Mouse (Mus musculus): ENCODE measurements around the gene Tnni3.
"Not testable (repeated sequence)": the region's sequence is repeated elsewhere in the genome, so short reads cannot be mapped to it uniquely, and the experiment has no call there.

Tnni3 gene

DNA sequence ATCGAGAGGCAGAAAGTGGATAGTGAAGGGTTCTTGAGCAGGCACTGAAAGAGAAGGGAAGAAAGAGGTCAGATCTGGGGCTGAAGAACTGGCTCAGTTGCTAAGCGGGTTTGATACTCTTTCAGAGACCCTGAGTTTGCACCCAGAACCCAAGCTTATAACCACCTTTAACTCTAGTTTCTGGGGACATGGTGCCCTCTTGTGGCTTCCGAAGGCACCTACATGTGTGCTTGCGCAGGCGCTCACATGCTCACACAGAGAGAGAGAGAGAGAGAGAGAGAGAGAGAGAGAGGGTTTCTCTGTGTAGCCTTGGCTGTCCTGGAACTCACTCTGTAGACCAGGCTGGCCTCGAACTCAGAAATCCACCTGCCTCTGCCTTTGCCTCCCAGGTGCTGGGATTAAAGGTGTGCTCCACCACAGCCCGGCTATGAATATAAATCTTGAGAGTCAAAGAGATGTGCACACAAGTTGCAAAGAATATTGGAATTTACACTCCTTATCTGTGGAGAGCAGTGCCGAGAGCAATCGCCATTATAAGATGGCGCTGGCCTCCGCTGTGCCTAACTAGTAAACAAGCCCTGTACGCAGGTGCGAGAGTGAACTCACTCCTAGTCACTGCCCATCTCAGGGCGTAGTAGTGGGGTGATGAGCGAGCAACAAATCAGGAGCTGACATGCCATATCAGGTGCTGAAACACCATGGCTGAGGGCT, at the start of gene Tnni3:
Gene Tnni3, minus strand, starts transcription at position 18 of the 711 bp plus-strand sequence.
- not testable (repeated sequence) for DNase-seq (ENCODE audit: low spot score)

DNA sequence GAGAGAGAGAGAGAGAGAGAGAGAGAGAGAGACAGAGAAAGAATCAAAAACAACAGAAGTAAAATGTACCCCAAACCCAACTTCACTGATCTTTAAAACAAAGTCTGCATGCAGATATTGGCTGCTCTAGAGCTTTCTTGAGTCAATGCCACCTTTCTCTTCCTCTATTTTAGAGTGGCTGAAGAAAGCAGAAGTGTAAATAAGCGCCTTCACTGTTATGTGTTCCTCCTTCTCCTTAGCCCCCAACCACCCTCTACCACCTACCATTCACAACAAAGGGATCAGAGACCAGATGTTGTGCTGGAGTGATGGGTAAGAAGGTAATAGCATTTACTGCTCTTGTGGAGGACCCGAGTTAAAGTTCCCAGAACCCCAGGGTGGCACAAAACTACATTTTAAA, 48.3 kb upstream of the Tnni3 start:
- not testable (repeated sequence) for DNase-seq (ENCODE audit: low spot score)

DNA sequence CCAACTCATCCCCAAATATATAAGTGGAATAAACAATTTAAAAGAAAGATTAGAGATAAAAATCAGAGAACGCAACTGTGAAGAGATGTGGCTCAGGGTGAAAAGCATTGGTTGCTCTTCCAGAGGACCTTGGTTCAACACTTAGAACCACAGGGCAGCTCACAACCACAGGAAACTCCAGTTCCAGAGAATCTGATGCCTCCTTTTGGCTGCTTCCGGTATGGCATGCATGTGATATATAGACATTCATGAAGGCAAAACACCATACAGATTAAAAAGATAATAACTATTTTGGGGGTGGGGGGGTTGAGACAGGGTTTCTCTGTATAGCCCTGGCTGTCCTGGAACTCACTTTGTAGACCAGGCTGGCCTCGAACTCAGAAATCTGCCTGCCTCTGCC, 38.6 kb upstream of the Tnni3 start:
- DNase-seq (ENCODE audit: low spot score), result no peak

DNA sequence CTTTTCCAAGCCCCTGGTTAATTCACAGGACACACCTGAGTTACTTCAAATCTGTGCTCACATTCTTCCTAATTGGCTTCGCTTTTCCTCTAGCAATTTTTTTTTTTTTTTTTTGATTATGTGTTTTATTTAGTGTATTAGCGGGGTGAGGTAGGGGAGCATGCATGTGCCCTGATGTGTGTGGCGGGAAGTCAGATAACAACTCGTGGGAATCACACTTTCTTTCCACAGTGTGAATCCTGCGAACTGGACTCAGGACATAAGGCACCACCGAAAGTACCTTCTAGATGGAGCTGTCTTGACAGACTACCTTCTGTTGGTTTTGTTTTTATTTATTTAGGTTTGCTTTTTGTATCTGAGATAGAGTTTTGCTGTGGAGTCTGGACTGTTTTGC, 33.1 kb upstream of the Tnni3 start:
- DNase-seq (ENCODE audit: low spot score), result no peak

DNA sequence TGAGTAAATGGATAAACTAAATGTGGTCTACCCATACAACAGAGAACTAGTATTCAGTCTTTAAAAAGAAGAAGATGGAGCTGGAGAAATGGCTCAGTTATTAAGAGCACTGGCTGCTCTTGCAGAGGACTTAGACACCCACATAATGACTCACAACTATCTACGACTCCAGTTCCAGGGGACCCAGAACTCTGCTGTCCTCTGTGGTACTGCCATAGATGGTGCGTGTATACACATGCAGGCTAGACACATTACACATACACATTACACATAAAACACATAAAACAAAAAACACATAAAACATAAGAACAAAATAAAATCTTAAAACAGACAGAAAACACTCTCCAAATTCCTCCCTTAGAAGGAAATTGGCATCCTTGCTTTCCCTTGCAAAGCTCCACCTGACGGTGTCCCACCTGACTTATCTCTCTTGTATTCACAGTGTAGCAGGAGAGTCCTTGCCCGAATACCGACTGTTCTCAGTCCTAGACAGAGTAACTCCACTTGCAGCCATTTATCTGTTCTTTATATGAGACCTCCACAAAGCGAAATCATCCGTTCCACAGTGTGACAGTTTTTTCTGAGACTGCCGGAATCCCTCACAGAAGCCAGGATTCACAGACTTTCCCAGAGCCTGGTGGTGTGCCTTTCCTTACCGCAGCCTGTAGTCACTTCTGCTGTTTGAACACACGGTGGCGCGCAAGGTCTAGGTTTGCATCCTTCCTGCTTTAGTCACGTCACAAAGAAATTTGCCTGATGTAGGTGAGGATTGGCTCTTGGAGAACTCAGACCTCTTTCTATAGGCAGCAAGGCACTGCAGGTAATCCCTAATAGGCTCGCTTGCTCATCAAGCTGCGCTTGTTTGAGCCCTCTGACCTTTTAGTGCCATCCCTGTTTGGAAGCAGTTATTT, 32.5 kb upstream of the Tnni3 start:
- DNase-seq (ENCODE audit: low spot score), result peak; percentile 71

DNA sequence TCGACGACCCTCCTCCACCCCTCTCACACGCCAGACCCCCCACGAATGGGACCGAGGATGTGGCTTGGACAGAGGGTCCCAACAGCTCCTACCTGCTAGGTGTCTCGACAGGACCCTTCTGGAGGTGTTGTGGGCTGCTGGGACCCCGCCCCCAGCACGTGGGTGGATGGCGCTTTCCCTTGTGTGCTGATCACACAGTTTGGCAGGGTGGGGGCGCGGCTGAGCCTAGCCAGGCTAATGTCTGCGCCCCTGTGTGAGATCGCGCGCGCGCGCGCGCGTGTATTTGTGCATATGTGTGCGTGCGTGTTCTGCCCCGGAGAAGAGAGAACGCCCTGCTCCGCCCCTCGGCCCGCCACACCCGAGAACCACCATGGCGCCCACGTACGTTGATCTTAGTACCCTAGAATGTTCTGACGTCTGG, 23.2 kb upstream of the Tnni3 start, which contains the start of gene Syt5:
Gene Syt5, minus strand, starts transcription at position 321 of the 421 bp plus-strand sequence.
- no peak for DNase-seq (ENCODE audit: low spot score)

DNA sequence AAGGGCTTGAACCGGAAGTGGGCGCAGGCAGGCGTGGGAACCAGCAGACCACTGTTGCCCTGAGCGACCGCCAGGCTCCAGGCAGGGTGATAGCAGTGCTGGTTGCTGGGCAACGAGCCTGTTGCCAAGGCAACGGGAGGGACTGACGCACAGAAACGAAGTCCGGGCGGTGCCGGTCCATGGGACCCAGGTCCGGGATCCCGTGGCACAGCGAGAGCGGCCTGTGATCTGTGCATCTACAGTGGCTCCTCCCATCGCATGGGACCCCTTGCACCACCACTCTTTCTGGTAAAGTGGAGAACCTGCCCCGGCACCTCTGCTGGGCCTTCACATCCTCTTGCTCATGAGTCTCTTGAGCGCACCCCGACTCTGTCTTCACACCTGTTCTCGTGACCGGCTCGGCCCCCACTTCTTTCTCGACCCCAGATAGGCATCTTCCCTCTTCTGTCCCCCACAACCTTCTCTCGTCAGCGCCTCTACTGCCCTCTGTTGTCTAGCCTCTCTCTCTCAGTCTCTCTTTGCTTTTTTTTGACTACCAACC, 22.6 kb upstream of the Tnni3 start:
- peak; percentile 64 for DNase-seq (ENCODE audit: low spot score)

DNA sequence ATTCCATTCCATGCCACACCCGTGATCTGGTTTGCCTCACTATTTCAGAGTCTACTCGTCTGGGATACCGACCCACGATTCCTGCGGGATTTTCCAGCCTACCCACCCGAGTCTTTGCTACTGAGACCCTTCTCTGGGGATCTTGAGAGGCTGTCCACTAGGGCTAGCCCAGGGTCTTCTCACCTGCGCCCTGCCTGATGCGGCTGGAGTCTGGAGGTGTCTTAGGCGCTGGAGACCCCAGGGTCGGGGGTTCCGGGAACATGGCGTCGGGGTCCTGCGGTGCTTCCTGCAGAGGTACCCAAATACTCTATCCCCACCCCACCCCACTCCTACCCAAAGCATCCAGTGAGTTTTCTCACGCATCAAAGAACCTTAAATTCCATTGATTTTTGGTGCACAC, 22.0 kb upstream of the Tnni3 start:
- DNase-seq (ENCODE audit: low spot score), result no peak

DNA sequence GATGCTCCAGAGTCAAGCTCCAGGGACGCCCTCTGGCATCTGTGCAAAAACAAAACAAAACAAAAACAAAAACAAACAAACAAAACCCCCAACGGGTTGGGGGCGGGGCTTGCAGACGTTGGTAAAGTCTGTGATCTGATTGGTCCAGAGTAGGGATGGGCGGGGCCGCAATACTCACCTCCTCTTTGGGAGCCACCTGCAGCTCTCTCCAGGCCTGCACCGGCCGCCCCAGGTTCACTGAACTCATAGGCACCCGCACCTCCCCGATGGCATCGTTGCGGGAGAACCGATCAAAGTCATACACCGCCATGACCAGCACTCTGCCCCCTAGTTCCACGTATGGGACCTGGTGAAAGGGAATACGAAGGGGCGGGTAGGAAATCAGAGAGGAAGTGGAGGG, 18.0 kb upstream of the Tnni3 start:
- DNase-seq (ENCODE audit: low spot score), result no peak

DNA sequence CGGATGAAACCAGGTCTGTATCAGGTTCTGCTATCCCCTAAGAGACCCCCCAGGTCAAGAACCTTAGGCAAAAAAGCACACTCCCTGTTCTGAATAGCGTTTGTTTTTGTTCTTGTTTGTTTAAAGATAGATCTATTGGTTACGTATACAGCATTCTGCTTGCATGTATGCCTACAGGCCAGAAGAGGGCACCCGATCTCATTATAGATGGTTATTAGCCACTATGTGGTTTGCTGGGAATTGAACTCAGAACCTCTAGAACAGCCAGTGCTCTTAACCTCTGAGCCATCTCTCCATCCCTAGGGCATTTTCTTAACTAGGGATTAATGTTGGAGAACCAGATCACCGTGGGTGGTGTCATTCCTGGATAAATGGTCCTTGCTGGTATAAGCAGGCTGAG, 17.3 kb upstream of the Tnni3 start:
- DNase-seq (ENCODE audit: low spot score), result no peak

DNA sequence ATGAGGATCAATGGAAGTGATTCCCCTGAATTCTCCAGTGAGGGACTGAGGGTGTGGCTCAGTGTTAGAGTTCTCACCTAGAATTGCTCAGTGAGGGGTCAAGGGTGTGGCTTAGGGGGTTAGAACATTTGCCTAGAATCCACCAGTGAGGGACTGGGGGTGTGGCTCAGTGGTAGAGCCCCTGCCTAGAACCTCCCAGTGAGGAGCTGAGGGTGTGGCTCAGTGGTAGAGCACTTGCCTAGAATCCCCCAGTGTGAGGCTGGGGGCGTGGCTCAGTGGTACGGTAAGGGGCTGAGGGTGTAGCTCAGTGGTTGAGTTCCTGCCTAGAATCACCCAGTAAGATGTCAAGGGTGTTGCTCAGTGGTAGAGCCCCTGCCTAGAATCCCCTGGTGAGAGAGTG, 15.0 kb upstream of the Tnni3 start:
- no peak for DNase-seq (ENCODE audit: low spot score)

DNA sequence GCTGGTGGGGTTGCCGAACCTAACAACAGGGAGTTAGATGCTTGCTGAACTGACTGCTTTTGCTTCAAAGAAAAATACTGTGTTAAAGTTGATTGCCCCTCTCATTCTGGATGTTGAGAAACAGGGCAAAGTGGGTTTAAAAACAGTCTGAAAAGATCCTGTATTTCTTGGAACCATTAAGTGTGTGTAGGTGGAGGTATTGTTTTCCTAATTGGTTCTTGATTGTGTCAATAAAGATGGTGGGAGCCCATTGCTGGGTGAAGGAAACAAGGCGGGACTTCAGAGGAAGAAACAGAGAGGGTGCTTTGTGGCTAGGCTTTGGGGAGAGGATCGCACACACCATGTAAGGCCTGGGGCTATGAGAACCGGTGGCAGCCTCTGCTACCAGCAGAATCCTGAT, 13.2 kb upstream of the Tnni3 start:
- DNase-seq (ENCODE audit: low spot score), result no peak

DNA sequence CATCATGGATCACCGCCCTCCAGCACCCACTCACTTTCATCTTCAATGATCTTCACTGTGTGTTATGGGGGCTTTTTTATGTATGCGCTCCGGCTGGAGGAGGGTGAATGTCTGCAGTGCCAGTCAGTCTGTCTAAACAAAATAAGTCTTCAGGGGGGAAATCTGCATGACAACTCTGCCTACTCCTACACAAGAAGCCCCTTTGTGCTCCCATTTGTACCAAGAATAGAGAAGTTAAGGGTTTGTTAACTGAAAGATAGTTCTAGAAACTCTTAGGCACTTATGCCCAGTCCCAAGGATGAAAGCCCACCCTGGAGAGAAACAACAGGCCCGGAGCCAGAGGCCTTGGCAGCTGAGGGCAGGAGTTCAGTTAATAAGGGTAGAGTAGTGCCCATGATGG, 12.3 kb upstream of the Tnni3 start:
- no peak for DNase-seq (ENCODE audit: low spot score)

DNA sequence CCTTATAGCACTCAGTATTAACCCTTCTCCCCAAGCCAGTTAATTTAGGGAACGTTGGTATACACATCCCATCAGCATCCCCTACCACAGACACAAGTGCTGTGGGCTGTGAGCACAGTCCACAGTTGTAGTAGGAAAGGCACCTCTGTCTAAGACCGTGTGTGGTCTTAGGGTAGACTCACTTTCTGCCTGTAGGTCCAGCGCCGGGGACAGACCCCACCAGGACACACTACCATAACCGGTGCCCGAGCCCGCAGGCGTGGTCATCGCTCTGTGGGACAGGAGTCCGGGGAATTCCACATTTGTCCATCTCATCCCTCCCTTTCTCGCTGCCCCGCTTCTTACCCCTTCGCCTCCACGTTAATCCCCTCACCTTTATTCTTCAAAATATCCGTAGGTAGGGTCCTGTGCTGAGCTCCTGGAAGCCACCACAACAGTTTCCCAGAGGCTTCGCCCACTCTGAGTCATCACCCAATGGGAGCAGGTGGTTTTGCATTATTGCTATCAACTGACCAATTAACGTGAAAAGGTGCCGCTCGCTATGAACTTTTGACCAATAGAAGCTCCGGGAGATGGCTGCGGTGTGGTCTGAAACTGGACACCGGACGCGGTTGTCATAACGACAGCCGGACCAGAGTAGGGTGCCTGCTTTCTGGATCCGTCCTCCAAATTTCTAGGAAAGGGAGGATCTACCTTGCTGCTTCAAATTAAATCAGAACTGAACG, 8.1 kb upstream of the Tnni3 start, which contains the start of gene Dnaaf3:
Gene Dnaaf3, minus strand, starts transcription at position 449 of the 725 bp plus-strand sequence.
- DNase-seq (ENCODE audit: low spot score), result peak; percentile 75

DNA sequence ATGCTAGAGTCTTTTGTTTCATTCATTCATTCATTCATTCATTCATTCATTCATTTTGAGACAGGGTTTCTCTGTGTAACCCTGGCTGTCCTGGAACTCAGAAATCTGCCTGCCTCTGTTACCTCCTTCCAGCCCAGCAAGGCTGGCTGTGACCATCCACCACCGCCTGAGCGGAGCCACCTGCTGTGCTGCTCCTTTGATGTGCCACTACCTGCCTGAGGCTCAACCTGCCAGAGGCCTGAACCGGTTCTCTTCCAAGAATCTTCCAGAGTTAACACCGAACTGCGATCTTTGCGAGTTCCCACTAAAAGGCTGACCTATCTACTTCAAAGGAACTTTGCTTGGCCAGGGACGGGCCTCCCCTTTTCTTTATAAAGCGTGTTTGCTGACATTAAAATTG, 6.1 kb upstream of the Tnni3 start:
- not testable (repeated sequence) for DNase-seq (ENCODE audit: low spot score)

DNA sequence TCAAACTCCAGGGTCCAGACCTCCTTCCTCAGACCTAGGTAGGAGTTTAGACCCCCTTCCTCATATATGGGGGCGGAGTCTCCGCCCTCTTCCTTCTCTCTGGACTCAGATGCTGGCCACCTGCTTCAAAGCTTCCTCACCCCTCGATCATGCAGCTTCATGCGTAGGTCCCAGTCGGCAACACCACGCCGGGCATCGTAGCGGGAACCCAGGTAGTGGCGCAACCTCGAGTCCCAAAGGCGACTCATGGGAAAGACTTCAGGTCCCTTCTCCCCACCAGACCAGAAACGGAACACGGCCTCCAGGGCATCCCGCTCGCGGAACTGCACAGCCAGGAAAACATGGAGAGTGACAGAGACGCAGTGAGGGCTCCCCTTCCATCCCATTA, 3.3 kb upstream of the Tnni3 start:
- DNase-seq (ENCODE audit: low spot score), result no peak

DNA sequence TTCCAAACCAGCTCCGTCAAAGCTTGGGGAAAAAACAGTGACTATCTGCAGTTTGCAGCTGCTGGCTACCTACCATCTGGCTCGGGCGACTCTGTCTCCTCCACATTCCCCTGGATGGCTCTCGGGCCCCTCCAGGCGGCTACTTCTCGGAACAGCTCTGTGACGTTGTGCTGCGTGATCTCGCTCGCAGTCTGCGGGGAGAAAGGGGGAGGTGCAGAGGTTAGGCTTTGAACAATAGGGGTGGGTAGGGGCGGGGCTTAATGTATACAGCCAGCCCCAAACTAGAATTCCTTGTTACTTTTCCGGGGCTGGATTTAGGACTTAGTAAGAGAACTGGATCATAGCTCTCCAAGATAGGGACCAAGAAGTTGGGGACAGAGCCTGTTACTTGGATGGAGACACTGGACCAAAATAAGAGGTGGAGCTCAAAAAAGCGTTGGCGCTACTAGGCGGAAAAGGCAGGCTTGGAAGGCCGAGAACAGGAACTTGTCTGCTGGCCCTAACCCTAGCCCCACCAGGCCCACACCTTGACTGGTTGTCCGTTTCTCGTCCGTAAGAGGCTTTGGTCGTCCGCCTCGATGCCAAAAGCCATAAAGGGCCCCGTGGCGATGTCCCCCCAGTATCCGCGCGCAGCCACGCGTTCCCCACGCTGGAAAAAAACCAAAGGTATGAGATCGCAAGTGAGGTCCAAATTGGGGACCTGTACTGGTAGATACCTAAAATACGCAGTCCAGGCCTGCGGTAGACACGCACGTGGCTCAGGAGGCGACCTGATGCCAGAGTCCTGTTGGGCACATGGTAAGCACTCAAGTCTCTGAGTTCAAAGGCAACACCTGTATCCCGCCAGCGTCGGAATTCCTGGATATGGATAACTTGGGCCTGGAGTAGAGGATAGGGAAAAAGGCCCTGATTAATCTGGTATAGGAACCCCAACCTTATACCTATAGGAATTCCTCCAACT, 2.6 kb upstream of the Tnni3 start:
- DNase-seq (ENCODE audit: low spot score), result peak; percentile 83

DNA sequence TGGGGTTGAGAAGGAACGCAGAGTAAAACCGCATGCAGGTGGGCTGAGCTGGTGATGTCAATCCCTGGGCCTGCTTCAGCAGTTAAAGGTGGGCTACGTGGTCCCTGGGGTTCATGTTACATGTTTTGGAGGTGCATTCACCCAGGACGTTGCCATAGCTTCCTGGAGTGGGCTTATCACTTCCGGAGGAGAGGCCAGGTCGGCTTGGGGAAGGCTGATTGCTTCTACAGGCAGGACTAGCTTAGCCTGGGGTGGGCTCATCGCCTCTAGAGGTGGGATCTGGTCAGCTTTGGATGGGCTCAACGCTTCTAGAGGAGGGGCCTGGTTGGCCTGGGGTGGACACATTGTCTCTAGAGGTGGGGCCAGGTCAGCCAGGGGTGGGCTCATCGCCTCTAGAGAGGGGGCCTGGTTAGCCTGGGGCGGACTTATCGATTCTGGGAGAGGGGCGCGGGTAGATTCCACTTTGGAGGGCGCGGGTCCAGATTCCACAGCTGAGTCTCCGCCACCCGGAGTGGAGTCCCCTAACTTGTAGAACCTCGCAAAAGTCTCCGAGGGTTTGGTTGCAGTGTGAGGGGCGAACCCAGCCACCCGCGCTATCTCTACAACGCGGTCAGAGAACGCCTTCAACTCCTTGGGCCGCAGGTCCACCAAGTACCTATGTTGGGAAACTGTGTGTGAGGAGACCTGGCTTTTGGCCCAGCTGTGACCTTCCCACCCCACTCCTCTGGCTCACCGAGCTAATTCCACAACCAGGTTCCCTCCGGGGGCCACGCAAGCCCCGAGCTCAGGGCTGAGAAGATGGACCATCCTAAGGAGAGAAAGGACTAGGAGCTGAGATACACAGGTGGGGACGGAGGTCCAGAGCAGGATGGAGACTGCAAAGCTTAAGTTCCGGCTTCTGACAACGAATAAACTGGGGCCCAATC, 561 bp downstream of the Tnni3 start:
- no peak for DNase-seq (ENCODE audit: low spot score)

DNA sequence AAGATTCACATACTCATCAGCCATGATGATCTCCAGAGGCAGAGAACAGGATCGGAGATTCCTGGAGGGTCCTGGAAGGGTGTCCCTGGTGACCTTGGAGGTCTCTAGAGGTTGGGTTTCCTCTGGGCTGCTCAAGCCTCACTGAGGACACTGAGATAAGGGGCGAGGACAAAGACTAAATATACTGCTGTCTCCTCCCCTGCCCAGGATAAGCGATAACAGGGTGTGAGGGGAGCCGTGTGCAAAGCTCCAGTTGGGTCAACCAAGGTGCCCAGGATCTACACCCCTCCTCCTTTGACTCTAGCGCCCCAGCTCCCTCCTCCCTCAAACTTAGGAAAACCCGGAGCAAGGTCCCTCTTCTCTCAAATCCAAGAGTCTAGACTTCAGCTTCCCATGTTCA, 1.7 kb downstream of the Tnni3 start:
- no peak for DNase-seq (ENCODE audit: low spot score)

Data from ovary, postnatal 36 days (tissue).